Mouse (Mus musculus) limb, embryonic 11.5 days (tissue): Measurements from ENCODE around the gene Prdx1. TPM values are rescaled to one million over a fixed set of nuclear protein-coding genes. Genes with fewer than 3 reads are reported as not detected.

Experiments used
- ATAC-seq: fragments of 200-750 bp; cut with Nextera tagmentation; 2 replicates; pipeline ENCODE4 v1.8.0; 2017; ENCODE audit warnings: low read depth; ENCODE audit not compliant: insufficient number of reproducible peaks, low FRiP score, low TSS enrichment
- DNase-seq: peaks from one replicate; pipeline ENCODE4 v3.0.0-alpha.2; 2015; ENCODE audit warnings: low spot score
- H3K27ac ChIP-seq: fragments of 300-500 bp; sonication (generic); replicated peaks from 2 replicates; pipeline ENCODE4 v1.5.1; 2014; ENCODE audit warnings: low read depth, mild to moderate bottlenecking, low read length
- H3K27me3 ChIP-seq: fragments of 300-500 bp; sonication (generic); 2 replicates; pipeline ENCODE4 v1.6.1; 2014; ENCODE audit warnings: mild to moderate bottlenecking, low read length, mixed read lengths; ENCODE audit not compliant: control insufficient read depth, insufficient read depth
- H3K36me3 ChIP-seq: fragments of 300-500 bp; sonication (generic); 2 replicates; pipeline ENCODE4 v1.6.1; 2014; ENCODE audit warnings: mild to moderate bottlenecking, low read length, moderate library complexity, mixed read lengths; ENCODE audit not compliant: control insufficient read depth, insufficient read depth
- H3K4me1 ChIP-seq: fragments of 300-500 bp; sonication (generic); 2 replicates; pipeline ENCODE4 v1.6.1; 2014; ENCODE audit warnings: low read length, mixed read lengths; ENCODE audit not compliant: control insufficient read depth, insufficient read depth
- H3K4me2 ChIP-seq: fragments of 300-500 bp; sonication (generic); 2 replicates; pipeline ENCODE4 v1.6.1; 2014; ENCODE audit warnings: low read depth, mild to moderate bottlenecking, moderate library complexity; ENCODE audit not compliant: severe bottlenecking
- H3K4me3 ChIP-seq: fragments of 300-500 bp; sonication (generic); 2 replicates; pipeline ENCODE4 v1.5.1; 2014; ENCODE audit warnings: low read depth, low read length
- H3K9ac ChIP-seq: fragments of 300-500 bp; sonication (generic); 2 replicates; pipeline ENCODE4 v1.6.1; 2014; ENCODE audit warnings: mild to moderate bottlenecking, low read length
- H3K9me3 ChIP-seq: fragments of 300-500 bp; sonication (generic); 2 replicates; pipeline ENCODE4 v1.6.1; 2016; ENCODE audit warnings: low read length; ENCODE audit not compliant: control insufficient read depth
- WGBS: fragments of 180-500 bp; shearing (Covaris S2); extraction: QIAGEN DNeasy Blood & Tissue Kit; methylation state at CpG from one replicate; pipeline ENCODE4 v1.1.7; 2014; 5-methylcytosine and 5-hydroxymethylcytosine counted together
- polyA plus RNA-seq: library from polyadenylated mRNA; unstranded; fragments of >200 nt; fragmentation: Nextera tagmentation; extraction: Ambion mirVana; gene quantifications from 2 replicates; pipeline ENCODE4 v1.2.1, GENCODE M21; 2014

Gene Prdx1
- polyA plus RNA-seq, 1 experiment from 2014 or later, result 1,286 TPM

DNA sequence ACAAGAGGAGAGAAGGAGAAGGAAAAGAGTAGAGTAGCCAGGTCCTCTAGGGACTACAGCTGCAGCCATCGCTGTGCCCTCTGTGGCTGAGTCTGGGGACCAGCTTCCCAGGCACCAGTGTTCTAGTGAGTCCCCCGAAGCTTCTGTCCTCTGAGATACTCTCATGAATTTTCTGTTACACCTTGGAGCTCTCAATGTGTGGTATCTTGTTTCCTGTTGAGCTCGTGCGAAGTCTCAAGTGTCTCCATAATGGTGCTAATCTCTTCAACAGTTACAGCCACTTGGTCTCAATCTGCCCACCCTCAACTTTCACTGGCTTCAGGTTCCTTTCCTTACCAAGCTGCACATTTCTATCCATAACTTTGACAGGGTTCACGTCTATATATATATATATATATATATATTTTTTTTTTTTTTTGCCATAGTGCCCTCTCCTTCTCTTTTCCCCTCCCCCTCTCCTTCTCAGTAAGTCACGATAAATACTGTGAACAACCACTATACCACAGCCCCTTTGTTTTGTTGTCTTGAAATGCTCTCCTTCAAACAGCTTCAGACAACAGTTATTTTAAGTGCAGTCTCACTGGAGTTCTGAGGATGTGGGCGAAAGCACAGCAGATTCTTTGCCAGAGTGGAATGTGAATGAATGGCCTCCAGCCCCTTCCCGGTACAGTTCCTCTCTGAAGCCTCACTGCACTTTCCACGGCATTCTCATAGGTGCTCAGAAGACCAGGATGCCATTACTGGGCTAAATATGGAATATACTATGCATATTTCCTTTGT, 53.8 kb downstream of the Prdx1 start:
- ATAC-seq, result no peak
- no peak overlapping the region for H3K27ac ChIP-seq
- H3K4me1 ChIP-seq, result no peaks in the 10 kb centered on the region
- H3K9me3 ChIP-seq, result no peaks in the 10 kb centered on the region
- WGBS, result 81% methylated on average over 9 of the region's 9 CpGs
- no peak overlapping the region for H3K4me3 ChIP-seq
- H3K4me2 ChIP-seq, result no peak overlapping the region
- no peak for DNase-seq
- H3K27me3 ChIP-seq, result no peaks in the 10 kb centered on the region
- H3K36me3 ChIP-seq, result no peaks in the 10 kb centered on the region
- H3K9ac ChIP-seq, result no peak overlapping the region

- no peaks in the 10 kb centered on the region for H3K27me3 ChIP-seq
- no peak overlapping the region for H3K27ac ChIP-seq
- H3K4me2 ChIP-seq, result no peak overlapping the region
- no peak overlapping the region for H3K4me3 ChIP-seq
- no peak overlapping the region for H3K9ac ChIP-seq
- no peaks in the 10 kb centered on the region for H3K4me1 ChIP-seq
- H3K9me3 ChIP-seq, result no peaks in the 10 kb centered on the region
- ATAC-seq, result no peak
- WGBS, result 86% methylated on average over 2 of the region's 2 CpGs
- DNase-seq, result no peak
- no peaks in the 10 kb centered on the region for H3K36me3 ChIP-seq
Observed at GRCm38 (mm10) chr4:116749750-116750149, 64.4 kb downstream of the Prdx1 start.

Other genes with a start within 250 kb of the Prdx1 start
- gene Mast2, start 221.4 kb upstream of the Prdx1 start, polyA plus RNA-seq, result 28.3 and 38.9 TPM in 2 replicates
- 5.7 and 6.2 TPM in 2 replicates for gene Ipp, start 178.0 kb upstream of the Prdx1 start, polyA plus RNA-seq
- 26.6 and 28.2 TPM in 2 replicates for gene Tmem69, start 129.6 kb upstream of the Prdx1 start, polyA plus RNA-seq
- gene Gpbp1l1, start 127.9 kb upstream of the Prdx1 start, polyA plus RNA-seq, result 50.0 and 50.3 TPM in 2 replicates
- 1.3 and 1.6 TPM in 2 replicates for gene Ccdc17, start 88.9 kb upstream of the Prdx1 start, polyA plus RNA-seq
- 402 and 418 TPM in 2 replicates for gene Nasp, start 57.6 kb upstream of the Prdx1 start, polyA plus RNA-seq
- 677 and 736 TPM in 2 replicates for gene Akr1a1, start 33.9 kb upstream of the Prdx1 start, polyA plus RNA-seq
- gene Mmachc, start 22.9 kb downstream of the Prdx1 start, polyA plus RNA-seq, result 24.0 and 27.7 TPM in 2 replicates
- gene Ccdc163, start 23.0 kb downstream of the Prdx1 start, polyA plus RNA-seq, result 34.4 and 36.4 TPM in 2 replicates
- gene Tesk2, start 35.4 kb downstream of the Prdx1 start, polyA plus RNA-seq, result 12.3 and 12.5 TPM in 2 replicates
- gene Toe1, start 122.1 kb downstream of the Prdx1 start, polyA plus RNA-seq, result 41.1 and 43.3 TPM in 2 replicates
- 21.2 and 25.3 TPM in 2 replicates for gene Mutyh, start 122.2 kb downstream of the Prdx1 start, polyA plus RNA-seq
- 1.2 and 1.4 TPM in 2 replicates for gene Hpdl, start 136.2 kb downstream of the Prdx1 start, polyA plus RNA-seq
- 1.1 and 1.3 TPM in 2 replicates for gene Zswim5, start 191.8 kb downstream of the Prdx1 start, polyA plus RNA-seq